Mouse (Mus musculus) cerebellum, adult (tissue): ENCODE measurements around the gene Slc38a2.

Experiments
- ATAC-seq: cut with Nextera tagmentation; 2 replicates; pipeline ENCODE4 v1.9.2; 2017; ENCODE audit warnings: mild to moderate bottlenecking, moderate library complexity, mixed read lengths; ENCODE audit not compliant: insufficient number of reproducible peaks, low FRiP score, low TSS enrichment

The Slc38a2 gene

GRCm38 (mm10) chr15:96638173-96638572 lies 61.4 kb downstream of the Slc38a2 start:
- no peak for ATAC-seq
